Mouse (Mus musculus): ENCODE measurements around the gene Pycr1.

GRCm38 (mm10) chr11:120672687-120673593, 29.4 kb upstream of the Pycr1 start, which contains the start of gene Aspscr1:
- TF ChIP-seq CTCF (IDR thresholded peaks at IDR 0.05; ENCODE audit: borderline replicate concordance, insufficient read depth, low read depth, low read length) (no peak), POLR2A (IDR thresholded peaks at IDR 0.05; ENCODE audit: borderline replicate concordance, insufficient read depth, low read length) (peak; percentile 31; the same call in 1 of the 2 replicates)

All from cerebellum, adult 2 months (tissue).